Mouse (Mus musculus) WW6 (cell line): ENCODE data around the gene Zfp185.
"Not testable (repeated sequence)": the region's sequence is repeated elsewhere in the genome, so short reads cannot be mapped to it uniquely, and the experiment has no call there.

Experiments used
- DNase-seq: peaks from one replicate; pipeline ENCODE4 v3.0.0-alpha.2; 2013; ENCODE audit warnings: low read depth, low spot score

Zfp185 gene

DNA sequence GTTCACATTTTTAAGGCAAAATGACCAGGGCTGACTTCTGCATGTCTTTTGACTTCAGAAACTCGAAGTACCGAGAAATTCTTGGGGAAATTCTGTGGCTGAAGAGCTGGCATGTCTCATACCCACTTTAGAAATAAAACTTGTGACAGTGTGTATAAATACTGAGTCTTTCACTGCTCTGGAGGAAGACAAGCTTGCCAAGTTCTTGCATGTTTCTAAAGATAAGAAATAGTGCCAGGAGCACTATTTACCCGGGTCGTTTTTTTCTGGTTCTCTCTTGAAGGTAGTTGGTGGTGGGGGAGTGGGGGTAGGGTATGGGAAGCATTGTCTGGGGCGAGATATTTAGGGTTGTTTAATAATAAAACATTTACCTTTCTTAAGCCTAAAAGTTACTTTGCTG is 75.2 kb downstream of the Zfp185 start:
- no peak for DNase-seq

DNA sequence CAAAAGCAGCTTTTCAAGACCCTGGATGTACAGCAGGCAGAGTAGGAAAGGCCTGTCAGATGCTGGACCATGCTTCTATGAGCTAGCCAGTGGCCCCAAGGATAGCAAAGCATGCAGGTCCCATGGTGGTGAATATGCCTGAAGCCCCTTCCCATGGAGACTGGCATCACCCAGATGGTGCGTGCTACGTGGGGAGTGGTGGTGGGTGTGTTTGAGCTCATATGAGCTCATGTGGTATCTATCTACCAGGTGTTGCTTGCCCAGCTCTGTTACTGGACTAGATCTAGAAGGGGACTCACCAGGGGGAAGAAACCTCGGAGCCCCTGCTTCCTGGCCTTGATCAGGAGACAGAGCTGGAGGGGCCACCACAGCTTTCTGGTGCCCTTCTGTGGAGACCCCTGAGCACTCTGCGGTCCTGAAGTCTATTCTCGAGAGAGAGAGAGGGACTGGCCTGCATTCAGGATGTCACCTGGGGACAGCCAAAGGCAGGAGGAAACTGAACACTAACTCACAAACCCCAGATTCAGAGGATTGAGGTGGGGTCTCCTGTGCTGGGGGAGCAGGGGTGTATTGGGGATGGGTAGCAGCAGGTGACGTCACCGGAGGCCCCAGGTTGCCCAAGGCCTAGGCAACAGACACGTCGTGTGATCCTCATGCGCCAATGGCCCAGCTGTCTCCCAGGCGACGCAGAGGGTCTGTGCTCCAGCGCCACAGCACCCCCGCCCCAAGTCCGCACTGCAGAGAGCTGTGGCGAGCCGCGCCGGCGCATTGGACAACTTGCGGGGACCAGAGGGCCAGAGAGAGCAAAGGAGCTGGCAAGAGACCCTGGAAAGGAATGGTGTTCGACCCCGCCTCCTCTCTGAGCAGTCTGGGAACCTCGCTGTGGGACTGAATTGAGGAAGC is 76.6 kb downstream of the Zfp185 start:
- no peak for DNase-seq

DNA sequence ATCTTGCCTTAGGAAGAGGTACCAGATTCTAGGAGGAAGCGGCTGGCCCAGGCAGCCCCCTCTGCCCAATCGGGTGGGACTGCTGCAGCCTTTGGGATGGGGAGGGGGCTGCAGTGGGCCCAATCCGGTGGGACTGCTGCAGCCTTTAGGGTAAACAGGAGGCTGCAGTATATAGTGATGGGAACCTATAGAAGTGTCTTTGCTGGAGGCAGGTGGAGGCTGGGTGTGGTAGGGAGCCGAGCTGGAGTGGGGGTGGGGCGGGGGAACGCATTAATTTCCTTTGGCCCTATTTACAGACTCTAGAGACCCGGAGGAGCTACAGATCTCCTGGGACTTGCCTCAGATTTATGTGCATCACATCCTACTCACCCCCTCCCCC is 77.3 kb downstream of the Zfp185 start, which contains the start of gene Pnma3:
Pnma3 (plus strand) TSS at position 373 of the 379 bp plus-strand sequence.
- no peak for DNase-seq

DNA sequence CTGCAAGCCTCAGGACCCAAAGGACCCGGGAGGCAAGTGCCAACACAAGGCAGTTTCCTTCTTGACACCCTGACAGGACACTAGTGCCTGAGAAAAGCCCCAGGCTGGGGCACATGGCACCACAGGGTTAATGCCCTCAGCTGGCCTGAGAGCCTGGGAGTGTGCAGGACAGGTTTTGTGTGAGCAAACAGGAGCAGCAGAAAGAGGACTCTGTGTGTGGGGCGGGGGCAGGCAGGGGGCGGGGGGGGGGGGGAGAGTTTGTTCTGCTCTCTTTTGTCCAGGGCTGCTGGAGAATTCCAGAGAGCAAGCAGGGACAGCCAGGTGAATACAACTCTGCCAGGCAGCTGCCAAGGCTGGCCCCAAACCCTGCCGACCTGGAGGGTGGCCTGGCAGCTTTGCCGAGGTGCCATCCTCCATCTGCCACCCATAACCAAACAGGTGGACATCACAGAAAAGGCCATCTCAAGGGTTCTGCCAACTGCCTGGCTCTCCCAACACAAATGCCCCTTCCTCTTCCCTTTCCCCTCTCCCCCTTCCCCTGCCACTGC is 79.7 kb downstream of the Zfp185 start:
- not testable (repeated sequence) for DNase-seq
